Mouse (Mus musculus) CH12.LX (cell line): Measurements from ENCODE around the gene Zfpm1. TPM values are rescaled to one million over a fixed set of nuclear protein-coding genes. Genes with fewer than 3 reads are reported as not detected.

Experiments used
- DNase-seq: peaks from one replicate; pipeline ENCODE4 v3.0.0-alpha.2; 2013; ENCODE audit errors: extremely low read depth
- H3K27ac ChIP-seq: 2 replicates; pipeline ENCODE4 v1.5.1; 2012; ENCODE audit warnings: low read depth, mild to moderate bottlenecking, control low read depth, moderate library complexity; ENCODE audit not compliant: insufficient read depth
- H3K27me3 ChIP-seq: replicated peaks from 2 replicates; pipeline ENCODE3; 2012; ENCODE audit warnings: inconsistent platforms
- H3K36me3 ChIP-seq, 2 experiments: replicated peaks in 1 of 2; 2 replicates each; pipeline versions ENCODE3 to v1.6.1; 2012; ENCODE audit warnings: inconsistent platforms in 1 of 2, low read length in 1 of 2, mild to moderate bottlenecking in 1 of 2, mixed read lengths in 1 of 2, moderate library complexity in 1 of 2; ENCODE audit not compliant: control insufficient read depth in 1 of 2, insufficient read depth in 1 of 2
- H3K4me1 ChIP-seq, 2 experiments: 2 replicates each; pipeline ENCODE4 v1.6.1; 2012; ENCODE audit warnings: inconsistent platforms in 1 of 2, moderate library complexity in 1 of 2; ENCODE audit not compliant: insufficient read depth in 2 of 2, control insufficient read depth in 1 of 2
- H3K4me2 ChIP-seq: 2 replicates; pipeline ENCODE4 v1.6.1; 2012; ENCODE audit warnings: low read depth, mild to moderate bottlenecking, control low read depth; ENCODE audit not compliant: poor library complexity, insufficient read depth, severe bottlenecking
- H3K4me3 ChIP-seq, 3 experiments: fragments of 150-350 bp in 1 of 3; sonication (generic) in 1 of 3; replicated peaks in 1 of 3; 2 replicates each; pipeline versions ENCODE3 to v1.5.1; 2011 to 2012; ENCODE audit warnings: low read depth in 2 of 3, low read length in 2 of 3, mild to moderate bottlenecking in 2 of 3, moderate library complexity in 2 of 3, control low read depth in 1 of 3, improper control_type of control experiment in 1 of 3, inconsistent platforms in 1 of 3, mixed read lengths in 1 of 3; ENCODE audit not compliant: poor library complexity in 1 of 3
- H3K79me2 ChIP-seq: replicated peaks from 2 replicates; pipeline ENCODE4 v1.6.1; 2012; ENCODE audit warnings: mild to moderate bottlenecking, moderate library complexity; ENCODE audit not compliant: control insufficient read depth, poor library complexity, insufficient read depth, severe bottlenecking; ENCODE audit errors: extremely low read depth
- H3K9ac ChIP-seq: 2 replicates; pipeline ENCODE4 v1.6.1; 2012; ENCODE audit warnings: low read depth, mild to moderate bottlenecking, control low read depth, moderate library complexity; ENCODE audit not compliant: insufficient read depth
- H3K9me3 ChIP-seq: replicated peaks from 2 replicates; pipeline ENCODE3; 2012; ENCODE audit warnings: low read length, inconsistent platforms, mixed read lengths
- BHLHE40 ChIP-seq: IDR thresholded peaks from 2 replicates; pipeline ENCODE4 v1.6.1; 2011; ENCODE audit warnings: mild to moderate bottlenecking, low read depth, low read length, improper control_type of control experiment
- CHD2 ChIP-seq: IDR thresholded peaks from 2 replicates; pipeline ENCODE4 v1.6.1; 2011; ENCODE audit warnings: low read length, improper control_type of control experiment
- CTCF ChIP-seq, 2 experiments: IDR thresholded peaks in 1 of 2; conservative IDR thresholded peaks in 1 of 2; 2 replicates each; pipeline ENCODE4 v1.5.1; 2011 to 2012; ENCODE audit warnings: low read depth in 2 of 2, low read length in 2 of 2, improper control_type of control experiment in 1 of 2, inconsistent platforms in 1 of 2, mild to moderate bottlenecking in 1 of 2, moderate library complexity in 1 of 2
- E2F4 ChIP-seq: IDR thresholded peaks from 2 replicates; pipeline ENCODE4 v1.6.1; 2011; ENCODE audit warnings: low read depth, low read length, improper control_type of control experiment; ENCODE audit not compliant: insufficient replicate concordance
- ELF1 ChIP-seq: IDR thresholded peaks from 2 replicates; pipeline ENCODE4 v1.6.1; 2014; ENCODE audit warnings: low read depth, mild to moderate bottlenecking, inconsistent platforms, low read length, improper control_type of control experiment
- GABPA ChIP-seq: IDR thresholded peaks from 2 replicates; pipeline ENCODE4 v1.6.1; 2012; ENCODE audit warnings: low read depth, low read length, improper control_type of control experiment, inconsistent platforms; ENCODE audit not compliant: insufficient replicate concordance
- IRF4 ChIP-seq: IDR thresholded peaks from 2 replicates; pipeline ENCODE4 v1.6.1; 2014; ENCODE audit warnings: low read depth, mild to moderate bottlenecking, inconsistent platforms, low read length, improper control_type of control experiment
- JUND ChIP-seq: conservative IDR thresholded peaks from 2 replicates; pipeline ENCODE4 v1.6.1; 2011; ENCODE audit warnings: low read depth, low read length, improper control_type of control experiment
- KAT2A ChIP-seq: IDR thresholded peaks from 2 replicates; pipeline ENCODE4 v1.6.1; 2012; ENCODE audit warnings: low read length, improper control_type of control experiment, inconsistent platforms; ENCODE audit not compliant: insufficient replicate concordance
- MAFK ChIP-seq: IDR thresholded peaks from 2 replicates; pipeline ENCODE4 v1.6.1; 2011; ENCODE audit warnings: low read length, improper control_type of control experiment; ENCODE audit not compliant: insufficient replicate concordance
- MAX ChIP-seq: IDR thresholded peaks from 2 replicates; pipeline ENCODE4 v1.6.1; 2011; ENCODE audit warnings: low read length, improper control_type of control experiment
- MAZ ChIP-seq: IDR thresholded peaks from 2 replicates; pipeline ENCODE4 v1.6.1; 2012; ENCODE audit warnings: low read depth, mild to moderate bottlenecking, inconsistent platforms, low read length, improper control_type of control experiment, moderate library complexity
- MXI1 ChIP-seq: IDR thresholded peaks from 2 replicates; pipeline ENCODE4 v1.6.1; 2011; ENCODE audit warnings: mild to moderate bottlenecking, low read depth, low read length, improper control_type of control experiment
- MYC ChIP-seq: IDR thresholded peaks from 2 replicates; pipeline ENCODE4 v1.6.1; 2011; ENCODE audit warnings: low read depth, mild to moderate bottlenecking, improper control_type of control experiment, low read length
- NRF1 ChIP-seq: IDR thresholded peaks from 2 replicates; pipeline ENCODE4 v1.6.1; 2014; ENCODE audit warnings: low read depth, mild to moderate bottlenecking, inconsistent platforms, low read length, improper control_type of control experiment, moderate library complexity
- RCOR1 ChIP-seq: conservative IDR thresholded peaks from 2 replicates; pipeline ENCODE4 v1.6.1; 2012; ENCODE audit warnings: low read depth, mild to moderate bottlenecking, inconsistent platforms, low read length, improper control_type of control experiment
- SIN3A ChIP-seq: IDR thresholded peaks from 2 replicates; pipeline ENCODE4 v1.6.1; 2012; ENCODE audit warnings: low read length, improper control_type of control experiment, inconsistent platforms
- TBP ChIP-seq: conservative IDR thresholded peaks from 2 replicates; pipeline ENCODE4 v1.6.1; 2011; ENCODE audit warnings: low read depth, low read length, improper control_type of control experiment
- TCF12 ChIP-seq: IDR thresholded peaks from 2 replicates; pipeline ENCODE4 v1.6.1; 2014; ENCODE audit warnings: low read depth, mild to moderate bottlenecking, inconsistent platforms, low read length, improper control_type of control experiment
- UBTF ChIP-seq: IDR thresholded peaks from 2 replicates; pipeline ENCODE4 v1.6.1; 2012; ENCODE audit warnings: low read depth, mild to moderate bottlenecking, inconsistent platforms, low read length, improper control_type of control experiment, moderate library complexity
- USF1 ChIP-seq: IDR thresholded peaks from 2 replicates; pipeline ENCODE4 v1.6.1; 2014; ENCODE audit warnings: low read depth, mild to moderate bottlenecking, inconsistent platforms, low read length, improper control_type of control experiment
- ZC3H11A ChIP-seq: IDR thresholded peaks from 2 replicates; pipeline ENCODE4 v1.6.1; 2012; ENCODE audit warnings: low read depth, mild to moderate bottlenecking, inconsistent platforms, low read length, improper control_type of control experiment
- ZKSCAN1 ChIP-seq: IDR thresholded peaks from 2 replicates; pipeline ENCODE4 v1.6.1; 2012; ENCODE audit warnings: low read depth, inconsistent platforms, low read length, improper control_type of control experiment, borderline replicate concordance
- ZMIZ1 ChIP-seq: IDR thresholded peaks from 2 replicates; pipeline ENCODE4 v1.6.1; 2012; ENCODE audit warnings: low read depth, mild to moderate bottlenecking, inconsistent platforms, low read length, improper control_type of control experiment
- dilution Hi-C: fragments of 300-500 bp; cut with MboI; formaldehyde crosslinking; loops from 2 replicates; pipeline ENCODE4 v1.14.3; 2020; ENCODE audit warnings: low sequenced_read_pairs; ENCODE audit not compliant: extremely low pct_unique_long_range_greater_than_20kb, extremely low pct_ligation_motif_present
- in situ Hi-C: fragments of 300-500 bp; cut with MboI; formaldehyde crosslinking; loops from 3 replicates; pipeline ENCODE4 v1.14.3; 2019; ENCODE audit warnings: low sequenced_read_pairs, low pct_ligation_motif_present, low pct_unique_long_range_greater_than_20kb, mixed read lengths
- polyA plus RNA-seq: library from polyadenylated mRNA; unstranded; fragments of >175 nt; gene quantifications from 2 replicates; pipeline ENCODE4 v1.2.1, GENCODE M21; 2012; ENCODE audit warnings: low read depth; ENCODE audit not compliant: insufficient read length
- total RNA-seq, 2 experiments: library from RNA; depleted of rRNA; stranded (reverse); fragments of 300-350 nt in 1 of 2; fragments of >200 nt in 1 of 2; gene quantifications; 2 replicates each; pipeline ENCODE4 v1.2.3; 2012 to 2014

Zfpm1 gene
- total and polyA plus RNA-seq, 3 experiments = 11.0 to 63.5 (median 30.1) TPM

DNA sequence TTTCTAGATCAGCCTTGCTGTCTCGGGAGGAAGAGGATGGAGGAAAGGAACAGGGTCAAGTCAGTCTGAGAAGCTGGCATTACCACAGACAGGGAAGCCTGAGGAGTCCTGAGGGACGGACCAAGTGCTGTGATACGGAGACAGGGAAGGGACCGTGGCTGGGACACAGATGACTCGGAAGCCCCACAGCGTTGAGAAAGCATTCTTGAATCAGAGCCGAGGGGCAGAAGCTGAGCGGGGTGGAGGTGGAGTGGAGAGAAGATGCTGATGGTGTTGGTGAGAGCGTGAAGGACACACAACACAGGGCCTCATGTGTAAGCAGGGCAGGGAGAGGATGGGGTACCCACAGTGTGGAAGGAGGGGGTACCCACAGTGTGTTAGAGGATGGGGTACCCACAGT, 13.4 kb downstream of the Zfpm1 start:
- no peak overlapping the region for H3K4me3 ChIP-seq
- dilution Hi-C loops (no loop called here), in situ Hi-C loops (no loop called here)
- no peak overlapping the region for H3K27ac ChIP-seq
- DNase-seq = no peak
- H3K9ac ChIP-seq = no peak overlapping the region
- TF ChIP-seq MAZ (no peak), GABPA (no peak), CTCF (conservative IDR thresholded peaks at IDR 0.05 in 1 of 2, IDR thresholded peaks at IDR 0.05 in 1 of 2; ENCODE audit: low read depth in 2 of 2, low read length in 2 of 2) (no peak), NRF1 (no peak), ZMIZ1 (no peak), TBP (no peak), MXI1 (no peak), USF1 (no peak), MYC (no peak), KAT2A (no peak), BHLHE40 (no peak)
- no peak overlapping the region for H3K4me2 ChIP-seq
- H3K4me1 ChIP-seq = peaks cover 42 to 100% of the 10 kb centered on the region in 2 experiments
- no peaks in the 10 kb centered on the region for H3K27me3 ChIP-seq
- no peaks in the 10 kb centered on the region for H3K9me3 ChIP-seq
- peaks cover 2 to 95% of the 10 kb centered on the region in 2 experiments for H3K36me3 ChIP-seq
- H3K79me2 ChIP-seq = peaks cover 21% of the 10 kb centered on the region; the same call in 1 of the 2 replicates

- Histone ChIP-seq H3K27ac (no peak overlapping the region), H3K9ac (no peak overlapping the region), H3K36me3 (peaks cover 0 to 95% of the 10 kb centered on the region in 2 experiments), H3K4me2 (no peak overlapping the region), H3K4me1 (peaks cover 38 to 100% of the 10 kb centered on the region in 2 experiments), H3K27me3 (no peaks in the 10 kb centered on the region), H3K79me2 (peaks cover 21% of the 10 kb centered on the region; the same call in 1 of the 2 replicates), H3K9me3 (no peaks in the 10 kb centered on the region), H3K4me3 (no peak overlapping the region)
- in situ Hi-C loops (no loop called here), dilution Hi-C loops (no loop called here)
- no peak for TF ChIP-seq USF1
- no peak for TF ChIP-seq ZKSCAN1
- TF ChIP-seq MYC = no peak
- no peak for TF ChIP-seq NRF1
- TF ChIP-seq ZC3H11A = no peak
- TF ChIP-seq JUND = no peak
- no peak for TF ChIP-seq RCOR1
- TF ChIP-seq MAFK = no peak
- no peak for TF ChIP-seq CHD2
- TF ChIP-seq UBTF = no peak
- no peak for TF ChIP-seq MAX
- no peak for TF ChIP-seq MAZ
- no peak for TF ChIP-seq SIN3A
- no peak for TF ChIP-seq E2F4
- no peak for TF ChIP-seq IRF4
- TF ChIP-seq TCF12 = no peak
- TF ChIP-seq ELF1 = no peak
- DNase-seq = no peak
Measured at GRCm38 (mm10) chr8:122296173-122297001, 14.4 kb downstream of the Zfpm1 start.
